Mouse (Mus musculus): ENCODE data around the gene Ddx21.

GRCm38 (mm10) chr10:62553611-62554091, 48.4 kb downstream of the Ddx21 start:
- TF ChIP-seq GATA1 (IDR thresholded peaks at IDR 0.05; ENCODE audit: borderline replicate concordance, low read length), result no peak
- no peak for TF ChIP-seq FLI1 (IDR thresholded peaks at IDR 0.05; ENCODE audit: low read length)
